Mouse (Mus musculus) ZHBTc4 (cell line): ENCODE measurements around the gene Grb2.

Source experiments
- DNase-seq: peaks from one replicate; pipeline ENCODE4 v3.0.0-alpha.2; 2011; ENCODE audit warnings: low read depth, low spot score

Grb2 gene

DNA sequence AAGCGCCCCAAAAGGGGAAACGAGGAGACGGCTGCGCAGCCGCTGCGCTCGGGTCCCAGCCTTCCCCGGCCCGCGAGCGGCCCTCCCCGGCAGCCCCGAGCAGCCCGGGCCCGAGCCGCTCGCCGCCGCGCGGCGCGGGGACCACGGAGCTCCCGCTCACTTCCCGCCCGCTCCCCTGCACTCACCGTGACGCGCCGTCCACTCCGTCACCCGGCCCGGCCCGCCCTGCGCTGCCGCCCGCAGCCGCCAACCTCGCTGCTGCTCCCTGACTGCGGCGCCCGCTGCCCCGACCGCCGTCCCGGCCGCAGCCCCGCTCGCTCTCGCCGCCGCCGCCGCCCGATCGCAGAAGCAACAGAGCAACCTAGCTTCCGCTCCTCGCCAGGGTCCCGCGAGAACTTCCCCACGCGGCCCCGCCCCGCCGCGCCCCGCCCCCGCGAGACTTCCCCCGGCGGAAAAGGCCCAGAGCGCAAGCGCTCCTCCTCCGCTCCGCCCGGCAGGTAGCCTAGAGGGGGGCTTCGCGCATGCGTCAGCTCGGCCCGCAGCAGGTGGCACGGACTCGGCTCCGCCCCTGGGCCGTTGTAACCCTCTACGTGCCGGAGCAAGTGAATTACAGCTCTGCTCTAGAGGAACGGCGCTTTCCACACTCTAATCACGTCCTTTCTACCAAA is at the start of gene Grb2:
Gene Grb2, minus strand, starts transcription at position 389 of the 668 bp plus-strand sequence.
- DNase-seq: peak; percentile 99

DNA sequence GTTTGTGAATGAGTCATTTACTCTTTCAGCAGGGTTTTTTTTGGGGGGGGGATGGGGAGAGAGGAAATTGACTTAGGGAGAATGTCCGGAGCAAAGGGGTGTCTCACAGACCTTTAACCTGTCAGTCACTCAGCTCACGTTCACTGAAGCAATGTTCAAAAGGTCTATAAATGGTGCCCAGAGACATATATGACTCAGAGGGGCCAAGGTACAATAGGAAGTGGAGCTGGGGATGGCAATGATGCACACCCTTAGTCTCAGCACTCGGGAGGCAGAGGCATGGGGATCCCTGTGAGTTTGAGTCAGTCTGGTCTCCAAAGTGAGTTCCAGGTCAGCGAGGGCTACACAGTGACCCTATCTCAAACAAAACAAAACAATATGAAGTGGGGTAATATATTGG is 45.1 kb upstream of the Grb2 start:
- no peak for DNase-seq

DNA sequence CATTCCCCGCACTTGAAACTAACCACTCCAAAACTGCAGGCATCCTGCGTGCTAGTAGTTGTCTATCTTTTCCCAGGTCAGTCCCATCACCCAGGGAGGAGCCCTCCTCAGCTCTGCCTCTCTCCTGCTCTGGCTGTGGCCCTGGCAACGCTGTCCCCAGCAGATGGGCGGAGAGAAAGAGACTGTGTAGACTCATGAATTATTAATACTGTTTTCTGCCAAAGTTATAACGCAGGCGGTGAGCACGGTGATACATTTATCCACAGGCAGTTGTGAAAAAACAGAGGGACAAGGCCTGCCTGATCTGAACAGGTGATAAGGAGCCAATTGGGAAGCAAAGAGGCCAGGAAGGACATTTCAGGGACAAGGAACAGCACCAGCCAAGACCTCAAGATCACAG is 44.3 kb upstream of the Grb2 start:
- DNase-seq: no peak

DNA sequence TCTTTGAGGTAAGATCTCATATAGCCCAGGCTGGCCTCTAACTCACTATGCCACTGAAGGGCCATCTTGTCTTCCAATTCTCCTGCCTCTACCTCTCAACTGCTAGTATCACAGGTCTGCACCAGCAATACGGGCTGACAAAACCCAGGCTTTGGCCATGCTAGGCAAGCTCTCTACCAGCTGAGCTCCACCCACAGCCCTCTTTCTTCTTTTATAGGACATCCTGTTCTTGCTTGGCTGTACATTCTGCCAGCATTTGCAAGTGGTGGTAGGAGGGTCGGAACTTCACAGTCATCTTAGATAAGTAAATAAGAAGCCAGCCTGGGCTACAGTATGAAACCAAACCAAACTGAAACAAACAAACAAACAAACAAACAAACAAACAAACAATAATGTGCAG is 43.3 kb upstream of the Grb2 start:
- no peak for DNase-seq

DNA sequence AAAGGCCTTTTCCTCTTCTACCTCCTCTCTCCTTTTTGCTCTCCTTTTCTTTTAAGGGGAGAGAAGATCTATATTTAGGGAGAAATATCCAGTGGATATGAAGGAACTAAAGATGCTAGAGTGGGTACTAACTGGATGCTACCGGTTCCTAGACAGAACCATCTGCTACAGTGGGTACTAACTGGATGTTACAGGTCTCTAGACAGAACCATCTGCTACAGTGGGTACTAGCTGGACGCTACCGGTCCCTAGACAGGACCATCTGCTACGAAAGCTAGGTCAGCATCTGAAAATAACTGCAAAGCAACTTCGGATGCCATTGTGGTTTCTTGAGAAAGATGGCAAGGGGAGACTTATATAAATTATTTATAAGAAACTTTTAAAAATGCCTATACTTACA is 41.4 kb upstream of the Grb2 start:
- DNase-seq: no peak

DNA sequence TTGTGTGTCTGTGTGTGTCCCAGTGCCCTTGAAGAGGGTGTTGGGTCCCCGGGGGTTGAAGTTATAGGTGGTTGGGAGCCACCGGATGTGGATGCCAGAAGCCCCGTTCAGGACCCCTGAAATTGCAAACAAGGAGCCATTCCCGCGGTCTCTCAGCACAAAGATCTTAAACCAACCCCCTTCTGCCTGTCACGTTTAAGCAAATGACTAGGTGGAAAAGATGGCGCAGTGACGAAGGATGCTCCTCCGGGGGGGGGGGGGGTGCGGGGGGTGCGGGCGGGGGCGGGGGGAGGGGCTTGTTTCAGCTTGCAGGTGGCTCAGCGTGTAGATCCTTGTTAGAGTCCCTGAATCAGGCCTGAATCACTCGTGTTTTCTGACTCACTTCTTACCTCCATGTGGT is 39.0 kb upstream of the Grb2 start:
- no peak for DNase-seq

DNA sequence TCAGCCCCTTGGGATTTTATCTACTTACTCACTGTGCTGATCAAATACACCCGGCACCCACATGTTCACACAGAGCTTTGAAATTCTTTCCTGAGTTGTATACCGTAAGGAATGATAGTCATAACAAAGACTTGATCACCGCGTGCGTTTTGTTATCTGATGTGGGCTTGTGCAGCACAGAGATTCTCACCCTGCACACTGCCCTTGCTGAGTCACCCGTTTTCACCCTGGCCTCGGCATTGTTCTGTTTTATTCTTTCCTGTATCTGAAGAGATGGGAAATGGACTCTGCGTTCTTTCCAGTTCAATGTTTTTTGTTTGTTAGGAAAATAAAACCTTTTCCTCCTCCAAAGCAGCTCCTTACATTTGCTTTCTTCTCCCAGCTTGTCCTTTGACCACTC is 38.4 kb upstream of the Grb2 start:
- no peak for DNase-seq

DNA sequence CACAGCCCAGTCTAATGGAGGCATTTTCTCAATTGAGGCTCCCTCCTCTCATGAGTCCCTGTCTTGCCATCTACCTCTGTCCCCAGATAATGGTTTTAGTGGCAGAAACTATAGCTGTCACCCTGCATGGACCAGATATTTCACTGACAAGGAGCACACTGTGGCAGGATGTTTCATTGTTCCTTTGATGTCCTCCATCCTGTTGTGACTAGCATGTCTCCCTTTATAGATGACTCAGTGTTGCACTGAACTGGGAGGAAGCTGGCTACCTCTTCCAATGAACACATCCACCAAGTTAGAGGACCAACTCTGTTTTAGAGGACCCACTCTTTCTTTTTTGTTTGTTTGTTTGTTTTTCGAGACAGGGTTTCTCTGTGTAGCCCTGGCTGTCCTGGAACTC is 37.7 kb upstream of the Grb2 start:
- no peak for DNase-seq

DNA sequence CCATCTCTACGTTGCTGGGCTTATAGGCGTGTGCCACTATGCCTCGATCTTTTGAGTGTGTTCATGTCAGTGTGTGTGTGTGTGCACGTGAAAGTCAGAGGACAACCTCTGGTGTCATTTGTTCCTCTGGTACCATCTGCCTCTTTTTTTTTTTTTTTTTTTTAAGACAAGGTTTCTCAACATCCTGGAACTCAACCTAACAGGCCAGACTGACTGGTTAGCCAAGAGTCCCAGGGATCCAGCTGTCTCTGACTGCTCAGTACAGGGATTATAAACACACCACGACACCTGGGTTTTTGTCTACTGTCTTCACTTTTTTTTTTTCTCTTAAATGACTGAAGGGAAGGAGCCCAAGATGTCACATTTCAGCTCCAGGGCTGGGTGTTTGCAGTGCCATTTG is 36.0 kb upstream of the Grb2 start:
- DNase-seq: no peak

DNA sequence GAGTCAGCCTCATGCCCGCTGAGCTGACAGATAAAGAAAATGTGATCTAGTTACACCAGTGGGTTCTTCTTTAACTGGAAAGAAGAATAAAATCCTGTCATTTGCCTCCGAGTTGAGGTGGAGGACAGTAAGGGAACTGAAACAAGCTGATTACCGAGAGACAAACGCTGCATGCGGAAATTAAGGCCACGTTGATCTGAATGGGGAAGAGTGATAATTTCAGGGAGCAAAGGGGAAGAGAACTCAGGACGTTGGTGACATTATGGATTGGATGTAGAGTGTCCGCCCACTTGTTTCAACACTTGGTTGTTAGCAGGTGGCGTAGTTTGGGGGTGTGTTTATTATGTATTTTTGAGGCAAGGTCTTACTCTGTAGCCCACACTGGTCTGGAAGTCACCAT is 34.5 kb upstream of the Grb2 start:
- no peak for DNase-seq

DNA sequence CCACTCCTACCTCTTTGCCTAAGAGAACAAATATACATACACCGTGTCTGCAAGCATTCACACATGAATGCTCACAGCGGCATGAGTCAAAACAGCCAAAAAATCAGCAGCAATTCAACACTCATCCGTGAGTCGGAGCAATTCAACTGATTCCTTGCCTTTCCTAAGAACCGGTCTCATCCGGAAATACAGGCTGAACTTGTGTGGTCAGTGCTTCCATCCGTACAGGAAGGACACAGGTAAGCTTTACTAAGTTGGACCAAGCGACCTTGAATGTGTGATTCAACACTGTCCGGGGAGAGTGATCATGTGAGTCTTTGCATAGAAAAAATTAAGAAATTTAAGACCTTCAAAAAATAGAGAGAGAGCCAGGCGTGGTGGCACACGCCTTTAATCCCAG is 32.7 kb upstream of the Grb2 start:
- no peak for DNase-seq

DNA sequence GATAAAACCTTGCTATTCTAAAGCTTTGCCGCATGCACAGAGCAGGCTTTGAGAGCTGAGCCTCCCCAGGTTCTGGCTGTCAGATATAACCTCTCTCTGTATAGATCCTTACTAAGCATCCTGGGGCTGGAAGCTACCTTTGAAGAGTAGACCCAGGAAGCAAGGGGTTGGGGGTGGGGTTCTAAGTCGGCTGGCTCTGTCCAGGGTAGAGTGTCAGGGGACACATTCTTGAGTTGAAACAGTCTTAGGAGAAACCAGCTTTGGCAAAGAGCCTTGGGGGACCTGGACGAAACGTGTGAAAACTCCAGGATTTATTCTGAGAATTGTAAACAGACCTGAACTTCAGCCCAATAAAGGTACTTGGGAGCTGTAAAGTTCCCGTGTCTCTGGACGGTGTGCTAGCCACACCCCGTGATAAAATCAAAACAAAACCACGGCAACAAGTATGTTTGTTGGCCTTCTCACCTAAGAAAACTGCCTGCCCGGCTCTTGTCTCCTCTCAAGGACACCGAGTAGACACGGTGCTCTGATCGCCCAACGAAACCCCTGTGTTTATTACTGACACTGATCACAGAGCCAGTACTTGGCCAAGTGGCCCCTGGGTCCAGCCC is 30.0 kb upstream of the Grb2 start:
- DNase-seq: peak; percentile 54

DNA sequence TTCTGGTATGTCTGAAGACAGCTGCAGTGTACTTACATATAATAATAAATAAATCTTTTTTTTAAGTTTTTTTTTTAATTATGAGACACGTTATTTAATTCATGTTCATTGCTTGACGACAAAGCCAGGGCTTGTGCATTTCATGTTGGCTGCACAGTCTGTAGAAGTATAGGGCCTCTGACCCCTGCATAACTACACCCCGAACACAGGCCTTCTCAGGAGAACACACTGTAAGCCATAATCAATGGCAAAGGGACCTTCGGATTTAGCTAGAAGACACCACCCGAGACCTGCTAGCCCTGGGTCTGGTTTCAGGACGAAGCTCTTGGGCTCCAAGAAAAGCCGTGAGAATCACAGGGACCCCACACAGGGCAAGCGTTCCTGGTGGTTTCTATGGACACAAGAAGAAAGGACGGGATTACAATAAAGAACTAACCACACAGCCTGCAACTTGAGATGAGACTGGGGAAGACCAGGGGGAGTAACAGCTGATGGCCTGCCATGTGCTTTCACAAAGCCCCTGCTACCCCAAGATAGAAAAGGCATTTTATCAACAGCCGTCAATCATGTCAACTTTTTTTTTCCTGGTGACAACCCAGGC is 29.3 kb upstream of the Grb2 start:
- no peak for DNase-seq

DNA sequence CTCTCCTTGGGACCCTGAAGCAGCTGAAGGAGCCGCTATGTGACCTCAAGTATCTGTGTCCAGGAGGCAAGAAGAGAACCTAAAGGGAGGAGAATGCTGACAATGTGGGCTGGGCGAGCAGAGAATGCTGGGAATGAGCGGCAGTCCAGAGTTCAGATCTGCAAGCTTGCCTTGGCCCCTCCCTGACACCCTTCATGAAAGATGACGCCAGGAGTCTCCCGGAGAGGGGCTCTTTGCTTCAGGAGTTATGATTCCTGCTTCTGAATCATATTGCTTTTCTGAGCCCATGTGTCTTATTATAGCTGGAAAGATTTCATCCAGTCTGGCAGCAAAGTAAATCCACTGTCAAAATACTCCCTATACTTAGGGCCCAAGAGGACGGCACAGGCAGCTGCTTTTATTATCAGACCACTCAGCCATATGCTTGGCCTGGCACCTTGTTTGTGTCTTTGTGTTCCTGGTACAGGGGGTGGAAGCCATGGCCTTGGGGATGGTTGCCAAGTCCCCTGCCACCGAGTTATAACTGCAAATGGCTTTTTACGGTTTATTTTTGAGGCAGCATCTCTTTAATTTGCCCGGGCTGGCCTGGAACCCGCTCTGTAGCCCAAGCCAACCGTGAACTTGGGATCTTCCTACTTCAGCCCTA is 25.8 kb upstream of the Grb2 start:
- DNase-seq: peak; percentile 88

DNA sequence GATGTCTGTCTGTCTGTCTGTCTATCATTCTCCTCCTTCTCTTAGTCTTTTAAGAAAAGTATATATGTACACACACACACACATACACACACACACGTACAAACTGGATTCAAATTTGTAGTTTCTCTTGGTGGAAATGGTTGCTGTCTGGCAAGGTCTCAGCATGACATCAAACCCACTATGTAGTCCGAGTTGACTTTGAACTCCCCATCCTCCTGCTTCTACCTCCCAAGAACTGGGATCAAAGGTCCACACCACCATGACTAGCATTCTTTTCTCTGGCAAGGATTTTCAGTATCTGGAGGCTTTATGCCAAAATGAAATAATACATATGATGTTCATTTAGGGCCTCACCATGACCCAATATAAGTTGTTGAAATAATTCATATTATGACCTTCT is 14.8 kb upstream of the Grb2 start:
- DNase-seq: no peak

DNA sequence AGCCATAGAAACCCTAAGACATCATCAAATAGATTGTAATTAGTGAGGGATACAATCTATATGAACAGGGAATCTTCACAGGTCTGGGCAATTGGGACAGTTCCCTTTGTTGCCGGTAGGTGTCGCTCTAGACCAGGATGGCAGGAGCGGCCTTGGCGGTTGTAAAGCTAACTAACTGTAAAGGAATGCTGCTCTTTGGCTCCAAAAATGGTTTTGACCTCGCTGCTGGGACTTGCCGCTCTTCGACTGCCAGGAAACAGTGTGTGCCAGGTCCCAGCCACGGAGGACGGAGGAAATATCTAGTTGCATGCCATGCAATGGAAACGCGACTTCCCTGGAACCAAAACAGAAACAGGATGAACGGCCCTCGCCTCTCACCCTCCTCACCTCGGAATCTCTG is 14.2 kb upstream of the Grb2 start:
- peak; percentile 85 for DNase-seq

DNA sequence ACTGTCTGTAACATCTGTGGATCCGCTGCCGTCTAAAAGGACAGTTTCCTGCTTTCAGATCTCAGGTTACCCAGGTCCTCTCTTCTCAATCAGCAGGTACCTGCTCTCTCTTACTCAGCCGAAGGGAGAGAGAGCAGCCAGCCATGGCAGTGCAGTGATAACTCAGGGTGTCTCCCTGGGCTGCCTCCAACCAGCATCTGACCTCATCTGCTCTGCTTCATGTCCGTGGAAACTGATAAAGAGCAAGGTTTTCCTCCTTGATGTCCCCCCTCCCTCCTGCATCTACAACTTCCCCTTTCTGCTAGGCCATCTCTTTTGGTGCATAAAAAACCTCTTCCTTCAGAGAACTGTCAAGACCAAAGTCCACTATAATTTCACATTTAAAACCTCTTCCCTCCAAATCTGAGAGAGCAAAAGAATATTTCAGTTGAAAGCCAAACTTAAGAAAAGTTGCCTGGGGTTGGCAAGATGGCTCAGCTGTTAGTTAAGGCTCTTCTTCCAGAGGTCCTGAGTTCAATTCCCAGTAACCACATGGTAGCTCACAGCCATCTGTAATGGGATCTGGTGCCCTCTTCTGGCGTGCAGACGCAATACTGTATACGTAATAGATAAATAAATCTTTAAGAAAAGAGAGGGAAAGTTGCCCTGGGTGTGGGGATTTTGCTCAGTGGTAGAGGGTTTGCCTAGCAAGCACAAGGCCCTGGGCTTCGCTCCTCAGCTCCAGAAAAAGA is 9.4 kb upstream of the Grb2 start:
- peak; percentile 60 for DNase-seq

DNA sequence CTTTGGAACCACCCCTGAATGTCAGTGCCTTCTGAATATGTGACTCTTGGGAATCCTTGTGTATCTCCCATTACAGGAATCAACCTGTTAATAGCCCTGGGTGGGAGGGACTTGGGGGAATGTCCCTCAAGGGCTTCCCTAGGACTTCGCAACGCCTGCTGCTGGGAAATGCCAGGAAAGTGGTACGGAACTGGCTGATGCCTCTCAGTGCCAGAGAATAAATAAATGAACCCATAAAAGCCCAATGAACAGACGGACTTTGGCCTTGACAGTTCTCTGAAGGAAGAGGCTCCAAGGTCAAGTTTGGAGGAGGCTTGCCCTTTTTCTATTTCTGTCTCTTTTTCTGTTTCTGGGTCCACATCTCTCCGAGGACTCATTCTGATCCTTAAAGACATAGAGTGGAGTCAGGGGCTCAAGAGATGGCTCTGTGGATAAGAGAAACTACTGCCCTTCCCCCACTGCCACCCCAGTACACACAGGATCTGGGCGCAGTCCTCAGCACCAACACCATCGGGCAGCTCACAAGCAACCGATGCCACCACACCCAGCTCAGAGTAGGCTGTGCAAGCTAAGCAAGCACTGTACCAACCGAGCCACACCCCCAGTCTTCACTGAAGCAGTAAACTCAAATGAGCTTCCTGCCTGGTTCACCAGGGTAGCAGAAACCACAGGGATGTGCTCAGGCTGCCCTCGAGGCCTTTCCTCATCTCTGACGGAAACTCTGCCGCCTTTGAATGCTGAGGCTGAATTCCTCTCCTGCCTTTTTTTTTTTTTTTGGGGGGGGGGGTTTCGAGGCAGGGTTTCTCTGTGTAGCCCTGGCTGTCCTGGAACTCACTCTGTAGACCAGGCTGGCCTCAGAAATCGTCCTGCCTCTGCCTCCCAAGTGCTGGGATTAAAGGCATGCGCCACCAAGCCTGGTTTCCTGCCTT is 8.3 kb upstream of the Grb2 start:
- no peak for DNase-seq

DNA sequence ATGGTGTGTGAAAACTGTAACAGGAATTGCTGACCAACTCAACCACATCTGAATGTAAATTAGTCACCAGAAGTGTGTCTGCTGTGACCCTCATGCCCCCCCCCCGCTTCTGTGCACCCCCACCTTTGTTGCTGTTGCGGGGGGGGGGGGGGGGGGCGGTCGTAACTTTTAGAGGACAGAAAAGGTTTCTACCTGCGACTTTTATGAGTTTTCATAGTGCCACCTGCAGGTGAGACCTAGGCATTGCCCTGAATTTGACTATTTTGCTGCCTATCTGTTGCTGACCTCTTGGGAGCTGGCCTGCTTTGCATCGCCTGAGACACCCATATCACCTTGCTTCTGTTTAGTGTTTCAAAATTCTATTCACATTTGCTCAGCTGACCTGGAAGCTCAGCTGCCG is 6.1 kb upstream of the Grb2 start:
- peak; percentile 70 for DNase-seq

DNA sequence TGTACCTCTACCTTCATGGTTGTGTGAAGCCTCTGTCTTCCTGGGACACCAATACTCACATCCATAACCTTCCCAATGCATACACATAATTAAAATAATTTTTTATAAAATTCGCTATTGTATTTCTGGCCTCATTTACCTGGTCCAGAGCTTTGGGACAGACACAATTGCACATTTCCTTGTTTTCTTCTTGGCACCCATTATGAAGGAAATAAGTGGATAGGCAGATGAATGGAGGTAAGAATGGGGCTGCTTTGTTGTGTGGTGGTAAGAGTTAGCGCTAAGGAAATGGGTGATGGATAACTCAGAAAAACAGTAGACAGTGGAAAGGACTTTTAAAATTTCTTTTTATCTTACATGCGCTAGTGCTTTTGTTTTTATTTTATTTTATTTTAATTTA is 5.0 kb upstream of the Grb2 start:
- DNase-seq: no peak

DNA sequence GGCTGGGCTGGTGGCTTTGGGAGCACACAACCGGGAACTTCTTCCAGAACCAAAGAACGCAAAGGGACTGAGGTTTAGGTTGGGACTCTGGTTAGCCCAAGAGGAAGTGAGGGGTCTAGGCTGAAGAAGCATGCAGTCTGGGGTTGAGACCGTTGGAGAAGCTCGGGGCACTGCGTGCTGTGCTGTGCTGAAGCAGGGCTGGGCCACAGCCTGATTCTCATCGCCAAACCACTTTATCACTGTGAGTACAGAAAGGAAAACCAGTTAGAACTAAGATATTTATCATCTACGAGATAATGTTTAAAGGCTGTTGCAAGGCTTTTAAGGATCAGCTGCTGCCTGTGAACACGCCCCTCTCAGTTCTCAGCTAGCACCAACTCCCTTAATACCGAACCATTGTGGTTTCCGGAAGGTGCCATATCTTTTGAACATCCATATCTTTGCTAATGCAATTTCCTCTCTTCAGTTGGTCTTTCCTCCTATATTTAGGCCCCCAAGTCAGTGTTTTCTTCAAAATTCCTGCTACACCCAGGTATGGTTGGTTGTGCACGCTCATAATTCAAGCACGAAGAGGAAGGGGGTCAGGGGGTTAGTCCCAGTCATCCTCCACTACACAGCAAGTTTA is 4.4 kb upstream of the Grb2 start:
- DNase-seq: no peak
